Mouse (Mus musculus): ENCODE results near the gene Lpgat1.

Gene Lpgat1

DNA sequence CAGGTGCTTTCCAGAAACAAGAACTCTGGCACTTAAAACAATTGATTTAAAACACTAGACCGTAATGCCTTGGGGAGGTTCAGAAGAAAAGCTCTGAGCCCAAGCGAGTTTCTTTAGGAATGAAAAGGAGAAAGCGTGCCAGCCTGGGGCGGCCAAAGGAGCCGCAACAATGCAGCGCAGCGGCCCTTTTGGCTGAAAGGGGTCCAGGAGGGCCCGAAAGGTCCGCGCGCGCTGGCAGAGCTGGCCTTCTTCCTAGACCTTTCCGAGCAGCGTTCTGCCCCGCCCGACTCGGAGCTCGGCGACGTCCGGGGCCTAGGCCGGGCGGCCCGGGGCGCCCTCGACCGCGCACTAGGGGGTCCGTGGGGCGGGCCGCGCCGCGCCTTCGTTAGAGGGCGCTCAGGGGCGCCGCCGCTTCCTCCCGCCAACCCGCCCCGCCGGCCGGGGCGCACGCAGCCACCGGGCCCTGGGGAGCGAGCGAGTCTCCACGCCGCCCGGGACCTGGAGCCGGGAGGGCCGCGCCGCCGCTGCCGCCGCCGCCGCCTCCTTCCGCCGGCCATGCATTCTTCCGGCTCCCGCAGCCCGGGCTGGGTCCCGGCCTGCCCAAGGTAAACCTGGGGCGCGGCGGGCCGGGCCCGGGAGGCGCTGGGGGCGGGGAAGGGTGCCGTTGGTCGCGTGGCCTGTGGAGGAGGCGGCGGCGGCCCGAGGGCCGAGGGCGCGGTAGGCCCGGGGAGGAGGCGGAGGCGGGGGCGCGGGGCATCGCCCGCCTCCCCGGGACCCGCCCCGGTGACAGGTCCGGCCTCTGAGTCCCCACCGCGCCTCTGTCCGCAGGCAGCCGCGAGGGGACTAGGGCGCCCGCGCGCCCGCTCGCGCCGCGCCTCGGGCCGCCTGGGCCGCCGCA, at the start of gene Lpgat1:
Lpgat1 (plus strand) TSS at position 234 of the 898 bp plus-strand sequence.
- peak; percentile 74 for DNase-seq

- no peak for DNase-seq
Measured at GRCm38 (mm10) chr1:191668030-191668429, 49.6 kb upstream of the Lpgat1 start.

GRCm38 (mm10) chr1:191674071-191674470, 43.6 kb upstream of the Lpgat1 start:
- DNase-seq: no peak

DNA sequence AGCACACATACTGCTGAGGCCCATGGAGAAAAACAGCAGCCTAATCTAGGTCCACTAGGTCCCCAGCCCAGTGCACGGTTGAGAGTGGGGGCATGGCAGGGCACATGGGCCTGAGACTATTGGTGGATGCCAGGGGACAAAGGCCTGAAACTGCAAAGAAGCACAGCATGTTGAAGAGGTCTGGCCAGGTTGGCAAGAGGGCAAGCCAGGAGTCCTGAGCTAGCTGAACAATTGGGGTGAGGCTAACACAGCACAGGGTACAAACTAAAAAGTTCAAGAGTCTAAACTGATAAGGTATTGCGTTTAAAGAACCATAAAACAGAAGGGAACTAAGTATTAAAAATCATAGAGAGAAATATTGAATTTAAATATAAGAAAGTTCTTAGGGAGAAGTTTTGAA, 36.0 kb upstream of the Lpgat1 start:
- DNase-seq: no peak

DNA sequence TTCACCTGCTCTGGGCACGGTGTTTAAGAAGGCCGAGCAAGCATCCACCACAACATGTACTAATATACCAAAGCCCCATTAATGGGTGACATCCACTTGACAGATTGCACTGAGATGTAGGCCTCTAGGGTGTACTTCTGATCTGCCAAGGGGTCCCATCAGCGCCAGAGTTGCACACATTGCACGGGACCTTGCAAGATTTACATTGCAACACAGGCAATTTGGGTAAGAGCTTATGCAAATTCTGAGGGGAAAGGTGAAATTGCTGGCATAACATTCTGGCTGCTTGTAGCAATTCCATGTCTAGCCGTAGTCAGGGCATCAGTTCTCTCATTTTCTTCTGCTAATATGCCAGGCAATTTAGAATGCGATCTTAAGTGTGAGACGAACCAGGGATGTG, 30.1 kb upstream of the Lpgat1 start:
- no peak for DNase-seq

- no peak for DNase-seq
Measured at GRCm38 (mm10) chr1:191693231-191693630, 24.4 kb upstream of the Lpgat1 start.

GRCm38 (mm10) chr1:191698253-191698795, 19.3 kb upstream of the Lpgat1 start:
- no peak for DNase-seq

DNA sequence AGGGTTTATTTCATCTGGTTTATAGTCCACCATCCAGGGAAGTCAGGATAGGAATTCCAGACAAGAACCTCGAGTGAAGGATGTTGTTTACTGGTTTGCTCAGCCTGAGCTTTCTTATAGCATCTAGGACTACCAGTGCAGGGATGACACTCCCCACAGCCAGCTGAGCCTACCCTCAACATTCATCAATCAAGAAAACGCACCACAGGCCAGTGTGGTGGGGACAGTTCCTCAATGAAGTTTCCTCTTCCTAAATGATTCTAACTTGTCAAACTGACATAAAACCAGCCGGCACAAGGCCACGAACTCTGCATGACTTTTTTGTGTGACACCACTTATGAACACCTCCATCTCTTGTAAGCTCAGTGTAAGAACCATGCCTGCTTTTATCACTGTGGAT, 13.1 kb upstream of the Lpgat1 start:
- no peak for DNase-seq

- no peak for DNase-seq
Measured at GRCm38 (mm10) chr1:191706541-191707078, 11.0 kb upstream of the Lpgat1 start.

- no peak for DNase-seq
Measured at GRCm38 (mm10) chr1:191709811-191710210, 7.8 kb upstream of the Lpgat1 start.

GRCm38 (mm10) chr1:191712224-191712838, 5.3 kb upstream of the Lpgat1 start:
- DNase-seq: no peak

DNA sequence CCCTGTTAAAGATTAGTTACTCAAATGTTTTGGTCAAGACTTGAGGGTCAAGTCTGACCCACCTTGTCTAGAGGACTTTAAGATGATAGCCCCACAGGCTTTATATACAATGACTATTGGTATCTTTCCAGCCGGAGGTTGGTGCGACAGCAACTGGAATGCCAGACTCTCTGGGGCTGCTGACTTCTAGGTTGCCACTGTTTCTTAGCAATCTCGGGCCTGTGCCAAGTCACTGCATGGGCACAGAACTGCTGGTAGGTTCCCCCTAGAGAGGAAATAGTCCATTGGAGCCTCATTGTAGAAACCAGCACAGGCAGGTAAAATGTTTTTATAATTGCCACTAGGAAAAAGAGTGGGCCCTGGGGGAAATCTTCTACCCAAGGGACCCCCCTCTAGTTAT, 3.8 kb upstream of the Lpgat1 start:
- DNase-seq: no peak

DNA sequence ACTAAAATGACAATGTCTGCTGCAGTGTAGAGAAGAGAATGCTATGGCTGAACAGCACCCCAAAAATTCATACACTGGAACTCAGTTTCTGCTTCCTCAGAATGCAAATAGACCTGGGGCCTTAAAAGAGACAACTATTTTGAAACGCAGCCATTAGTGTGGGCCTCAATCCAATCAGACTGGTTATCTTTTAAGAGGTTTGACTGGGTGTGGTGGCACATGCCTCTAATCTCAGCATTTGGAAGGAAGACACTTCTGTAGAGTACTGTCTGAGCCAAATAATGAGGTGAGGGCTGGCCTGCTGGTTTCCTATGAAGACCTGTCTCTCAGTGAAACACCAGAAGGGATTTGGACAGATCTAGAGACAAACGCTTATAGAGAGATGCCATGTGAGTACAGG, 2.5 kb upstream of the Lpgat1 start:
- no peak for DNase-seq

GRCm38 (mm10) chr1:191717141-191717540, 493 bp upstream of the Lpgat1 start:
- DNase-seq: no peak

GRCm38 (mm10) chr1:191718522-191719281, 1.1 kb downstream of the Lpgat1 start:
- peak; percentile 36 for DNase-seq

- peak; percentile 22 for DNase-seq
Measured at GRCm38 (mm10) chr1:191719326-191719725, 1.7 kb downstream of the Lpgat1 start.

GRCm38 (mm10) chr1:191720419-191720818, 2.8 kb downstream of the Lpgat1 start:
- DNase-seq: peak; percentile 33

DNA sequence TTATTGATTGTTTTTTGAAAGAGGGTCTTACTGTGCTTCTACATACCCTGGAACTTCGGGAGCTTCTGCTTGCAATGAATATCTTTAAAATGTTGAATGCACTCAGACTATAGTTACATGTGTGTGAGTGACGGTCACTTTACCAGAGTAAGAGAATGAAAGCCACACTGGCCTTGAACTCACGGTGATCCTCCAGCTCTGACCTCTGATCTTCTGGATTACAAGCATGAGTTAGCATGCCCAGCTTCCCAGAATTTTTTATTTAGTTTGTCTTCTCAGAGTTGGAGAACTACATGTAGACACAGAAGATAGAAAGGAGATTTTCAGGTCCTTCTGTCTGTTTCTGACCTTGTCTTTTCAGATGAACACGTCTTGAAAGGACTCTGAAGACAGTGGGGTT, 5.1 kb downstream of the Lpgat1 start:
- DNase-seq: no peak

GRCm38 (mm10) chr1:191723675-191724074, 6.0 kb downstream of the Lpgat1 start:
- no peak for DNase-seq

DNA sequence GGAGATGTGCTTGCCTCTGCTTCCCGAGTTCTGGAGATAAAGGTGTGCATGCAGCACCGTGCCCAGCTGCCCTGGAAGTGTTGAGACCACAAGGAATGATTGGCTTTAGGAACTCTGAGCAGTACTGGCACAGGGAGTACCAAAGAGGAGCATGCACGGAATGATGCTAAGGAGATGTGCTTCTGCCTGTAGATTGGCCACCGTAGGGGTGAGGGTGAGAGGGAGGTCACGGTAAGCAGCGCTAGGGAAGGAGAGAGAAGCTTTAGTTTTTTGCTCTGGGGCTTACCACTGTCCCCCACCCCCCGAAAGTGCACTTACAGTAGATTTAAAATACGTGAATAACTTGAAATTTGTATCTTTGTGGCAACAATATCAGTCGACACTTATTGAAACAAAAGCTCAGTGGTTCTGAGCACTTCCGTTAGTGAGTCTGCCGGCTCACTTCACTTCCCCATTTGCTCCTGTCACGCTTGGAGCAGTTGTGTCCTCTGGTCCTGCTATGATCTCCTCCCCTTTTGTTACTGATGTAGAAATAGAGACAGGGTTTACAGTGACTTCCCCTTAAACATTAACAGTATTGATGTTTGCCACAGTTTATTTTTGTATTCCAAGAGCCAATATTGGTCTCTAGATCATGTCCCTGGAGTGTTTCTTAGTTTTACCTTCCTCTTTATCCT, 6.9 kb downstream of the Lpgat1 start:
- no peak for DNase-seq

DNA sequence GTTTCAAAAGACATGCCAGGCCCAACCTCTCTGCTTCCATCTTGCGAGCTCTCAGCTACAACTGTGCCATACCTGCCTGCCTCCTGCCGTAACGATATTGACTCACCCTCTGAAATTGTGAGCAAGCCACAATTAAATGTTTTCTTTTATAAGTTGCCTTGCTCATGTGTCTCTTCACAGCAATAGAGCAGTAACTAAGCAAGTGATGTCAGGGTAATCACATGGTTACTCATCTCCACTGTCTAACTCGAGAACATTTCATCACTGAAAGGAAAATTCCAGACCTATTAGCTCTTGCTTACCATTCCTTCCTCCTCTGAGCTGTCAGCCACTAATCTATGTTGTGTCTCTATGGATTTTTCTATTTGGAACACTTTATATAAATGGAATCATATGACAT, 15.0 kb downstream of the Lpgat1 start:
- DNase-seq: no peak

DNA sequence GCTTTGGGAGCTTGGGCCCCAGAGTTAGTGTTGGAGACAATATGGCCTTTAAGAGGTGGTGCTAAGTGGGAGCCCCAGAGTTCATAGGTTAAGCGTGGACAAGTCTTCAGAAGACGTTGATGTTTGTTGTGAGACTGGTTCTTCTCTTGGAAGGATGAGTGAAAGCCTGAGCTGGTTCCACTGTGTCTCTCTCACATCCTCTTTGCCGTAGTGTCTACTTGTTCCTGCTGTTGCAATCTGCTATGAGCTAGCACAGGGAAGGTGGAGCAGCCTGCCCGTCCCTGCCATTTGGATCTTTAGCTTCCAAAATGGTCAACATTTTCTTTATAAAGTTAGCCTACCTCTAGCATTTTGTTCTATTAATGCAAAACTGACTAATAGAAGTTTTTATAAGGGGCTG, 16.2 kb downstream of the Lpgat1 start:
- no peak for DNase-seq

Measured in right cerebral cortex, postnatal 25 days (tissue).